Mouse (Mus musculus) hindlimb bud, embryonic 11.5 days (tissue): ENCODE measurements around the gene Slc4a4.
"Not testable (repeated sequence)": the region's sequence is repeated elsewhere in the genome, so short reads cannot be mapped to it uniquely, and the experiment has no call there.

Experiments
- DNase-seq: peaks from one replicate; pipeline ENCODE4 v3.0.0-alpha.2; 2012; ENCODE audit warnings: low read depth, low spot score; ENCODE audit errors: extremely low spot score

Gene Slc4a4

GRCm38 (mm10) chr5:88959412-88959811 lies 72.8 kb downstream of the Slc4a4 start:
- no peak for DNase-seq

DNA sequence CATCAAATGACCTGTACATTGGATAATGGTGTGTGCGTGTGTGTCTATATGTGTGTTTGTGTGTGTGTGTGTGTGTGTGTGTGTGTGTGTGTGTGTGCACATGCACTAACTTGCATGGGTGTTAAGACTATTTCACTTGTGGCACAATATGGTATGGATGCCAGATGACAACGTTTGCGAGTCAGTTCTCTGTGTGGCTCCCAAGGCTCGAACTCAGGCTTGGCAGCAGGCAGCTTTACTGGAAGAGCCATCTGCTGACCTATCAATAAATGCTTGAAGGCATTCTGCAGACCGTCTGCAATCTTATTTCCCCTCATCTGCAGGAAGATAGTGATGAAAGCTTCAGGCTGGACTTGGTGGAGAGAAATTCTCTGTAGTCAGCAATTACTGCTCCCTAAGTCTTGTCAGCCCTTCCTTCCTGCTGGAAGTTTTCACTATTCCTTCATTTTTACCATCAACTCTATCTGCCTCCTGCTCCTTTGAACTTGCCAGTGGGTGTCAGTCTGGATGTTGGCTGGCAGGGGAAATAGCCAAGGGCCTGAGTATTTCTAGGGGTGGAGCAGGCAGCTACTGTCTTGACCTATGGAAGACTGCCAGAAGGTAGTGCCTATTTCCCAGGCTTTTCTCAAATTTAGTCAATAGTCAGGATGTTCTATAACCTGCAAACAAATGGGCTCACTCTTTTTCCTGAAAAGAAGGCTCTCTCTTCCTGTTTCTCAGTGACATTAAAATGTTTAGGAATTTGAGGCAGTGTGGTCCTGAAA lies 73.9 kb downstream of the Slc4a4 start:
- no peak for DNase-seq

- DNase-seq = no peak
Measured at GRCm38 (mm10) chr5:88961351-88961761, 74.7 kb downstream of the Slc4a4 start.

- DNase-seq = no peak
Measured at GRCm38 (mm10) chr5:88964685-88965290, 78.2 kb downstream of the Slc4a4 start.

DNA sequence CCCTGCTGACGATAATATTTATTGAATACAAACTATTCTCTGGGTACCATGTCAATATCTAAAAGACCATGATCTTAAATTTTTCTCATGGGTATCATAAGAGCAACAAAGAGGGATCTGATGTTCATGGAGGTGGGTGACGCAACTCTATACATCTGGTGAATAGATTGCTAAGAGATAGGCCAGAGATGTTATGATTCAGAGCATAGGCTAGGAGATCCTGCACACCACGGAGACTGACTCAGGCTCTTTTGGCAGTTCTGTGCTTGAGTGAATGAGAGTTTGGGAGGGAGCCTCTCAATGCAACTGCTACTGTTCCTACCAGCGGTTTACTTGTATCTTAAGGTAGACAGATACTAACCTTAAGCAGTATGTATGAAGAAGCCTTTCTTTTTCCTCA lies 79.9 kb downstream of the Slc4a4 start:
- no peak for DNase-seq

DNA sequence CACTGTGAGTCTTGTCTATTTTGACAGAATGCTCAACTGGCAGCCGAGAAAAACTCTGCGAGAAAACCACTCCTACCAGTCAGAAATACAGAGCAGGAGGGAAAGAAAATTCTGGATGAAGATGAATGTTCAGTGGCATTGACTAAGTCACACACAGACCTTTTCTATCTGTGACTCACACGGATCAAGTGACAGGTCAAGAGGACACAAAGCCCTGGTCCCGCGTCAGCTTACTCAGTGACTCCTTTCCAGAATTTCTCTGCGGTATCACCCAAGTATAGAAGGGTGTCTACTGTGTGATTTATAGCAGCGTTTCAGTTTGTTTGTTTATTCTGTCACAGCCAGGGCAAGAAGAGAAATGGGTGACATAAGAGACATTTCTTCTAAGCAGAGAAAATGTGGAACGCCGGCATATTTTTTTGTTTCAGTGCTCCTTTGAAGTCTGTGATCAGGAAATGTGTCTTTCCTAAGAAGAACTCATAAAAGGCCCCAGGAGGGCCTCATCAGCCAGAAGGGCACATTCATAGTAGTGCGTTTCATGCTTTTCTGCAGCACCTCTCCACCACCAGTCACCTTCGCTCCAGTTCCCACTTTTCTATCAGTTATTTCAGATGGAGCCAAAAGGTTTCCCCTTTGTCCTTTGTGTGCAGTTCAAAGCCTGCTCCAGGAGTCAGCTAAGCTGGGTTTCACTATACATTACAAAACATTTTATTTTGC lies 82.5 kb downstream of the Slc4a4 start:
- no peak for DNase-seq

- no peak for DNase-seq
Measured at GRCm38 (mm10) chr5:88971554-88971953, 84.9 kb downstream of the Slc4a4 start.

DNA sequence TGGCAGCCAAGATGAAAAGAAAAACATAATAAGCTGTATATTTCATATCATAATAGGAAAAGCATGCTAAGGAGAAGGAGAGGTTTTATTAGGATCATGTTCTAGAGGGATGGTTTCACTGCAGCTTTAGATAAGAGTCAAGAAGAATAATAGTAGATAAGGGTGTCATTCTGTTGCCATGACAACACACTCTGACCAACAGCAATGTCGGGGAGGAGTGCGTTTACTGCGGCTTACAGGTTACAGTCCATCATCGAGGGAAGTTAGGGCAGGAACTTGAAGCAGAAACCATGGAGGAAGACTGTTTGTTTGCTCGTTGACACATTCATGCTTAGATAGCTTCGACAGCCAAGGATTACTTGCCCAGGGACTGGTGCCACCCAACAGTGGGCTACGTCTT lies 85.7 kb downstream of the Slc4a4 start:
- no peak for DNase-seq

- DNase-seq = no peak
Measured at GRCm38 (mm10) chr5:88973130-88973529, 86.5 kb downstream of the Slc4a4 start.

- DNase-seq = no peak
Measured at GRCm38 (mm10) chr5:88975694-88976093, 89.1 kb downstream of the Slc4a4 start.

DNA sequence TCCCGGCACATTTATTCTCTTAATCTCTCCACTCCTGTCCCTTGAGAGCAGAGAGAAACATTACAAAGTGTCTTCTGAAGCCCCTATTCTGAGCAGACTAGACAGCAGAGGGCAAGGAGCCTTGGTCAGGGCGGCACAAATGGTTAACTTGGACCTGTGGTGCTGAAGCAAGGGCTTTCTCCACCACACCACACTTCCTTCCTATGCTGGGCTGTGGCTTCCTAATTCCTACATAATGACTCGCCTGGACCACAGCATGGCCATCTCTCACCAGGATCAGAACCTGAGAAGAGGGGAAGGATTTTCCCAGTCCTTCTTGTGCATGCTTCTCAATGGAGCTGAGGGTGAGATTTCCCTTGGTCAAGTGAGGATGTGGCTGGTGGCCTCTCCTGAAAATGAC lies 89.8 kb downstream of the Slc4a4 start:
- DNase-seq = no peak

DNA sequence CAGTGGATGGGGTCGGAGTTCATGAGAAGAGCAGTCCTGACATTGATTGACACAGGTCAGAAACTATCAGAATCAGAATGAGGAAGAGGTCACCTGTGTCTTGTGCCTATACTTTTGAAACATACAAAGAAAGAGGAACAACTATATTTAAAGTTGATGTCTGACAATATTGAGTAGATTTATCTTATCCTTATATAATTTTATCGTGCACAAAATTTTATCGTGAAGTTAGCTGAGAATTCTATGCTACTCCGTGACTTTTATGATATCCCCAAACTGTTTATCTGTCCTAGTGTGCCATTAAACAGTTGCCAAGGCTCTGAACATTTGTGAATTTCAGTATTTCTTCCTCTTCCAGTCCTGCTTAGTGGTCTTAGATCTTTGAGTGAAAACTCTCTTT lies 94.1 kb downstream of the Slc4a4 start:
- DNase-seq = no peak

DNA sequence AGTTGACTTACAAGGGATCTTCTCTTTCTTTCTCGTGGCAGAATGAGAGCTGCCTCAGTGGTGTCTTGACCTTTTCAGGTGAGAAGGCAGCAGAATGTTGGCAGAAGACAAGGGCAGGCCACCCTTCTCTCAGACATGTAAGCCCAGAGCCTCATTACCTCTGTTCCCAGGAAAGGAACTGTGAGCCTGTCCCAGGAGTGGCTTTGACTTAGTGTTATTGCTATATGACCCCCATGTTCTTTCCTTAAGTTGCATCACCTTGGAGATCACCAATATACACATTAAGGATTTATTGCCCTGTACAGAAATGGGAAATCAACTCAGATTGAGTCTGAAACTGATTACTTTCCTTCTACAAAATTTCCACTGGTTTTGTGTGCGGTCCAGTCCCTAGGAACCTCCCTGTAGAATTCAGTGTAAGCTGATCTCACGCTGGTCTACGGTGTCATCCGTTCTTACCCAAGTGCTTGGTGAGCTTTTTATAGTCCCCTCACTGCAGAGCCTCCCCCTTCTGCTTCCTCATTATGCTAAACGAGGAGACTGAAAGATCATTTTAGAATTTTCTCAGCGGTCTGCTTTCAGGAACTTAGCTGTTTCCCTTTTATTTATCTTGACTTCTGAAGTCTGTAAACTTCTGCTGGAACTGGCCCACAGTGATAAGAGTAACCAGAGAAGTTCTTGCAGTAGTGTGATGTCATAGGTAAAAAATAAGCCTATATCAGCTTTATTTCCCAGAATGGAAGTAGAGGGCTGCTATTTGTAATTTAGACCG lies 94.8 kb downstream of the Slc4a4 start:
- no peak for DNase-seq

DNA sequence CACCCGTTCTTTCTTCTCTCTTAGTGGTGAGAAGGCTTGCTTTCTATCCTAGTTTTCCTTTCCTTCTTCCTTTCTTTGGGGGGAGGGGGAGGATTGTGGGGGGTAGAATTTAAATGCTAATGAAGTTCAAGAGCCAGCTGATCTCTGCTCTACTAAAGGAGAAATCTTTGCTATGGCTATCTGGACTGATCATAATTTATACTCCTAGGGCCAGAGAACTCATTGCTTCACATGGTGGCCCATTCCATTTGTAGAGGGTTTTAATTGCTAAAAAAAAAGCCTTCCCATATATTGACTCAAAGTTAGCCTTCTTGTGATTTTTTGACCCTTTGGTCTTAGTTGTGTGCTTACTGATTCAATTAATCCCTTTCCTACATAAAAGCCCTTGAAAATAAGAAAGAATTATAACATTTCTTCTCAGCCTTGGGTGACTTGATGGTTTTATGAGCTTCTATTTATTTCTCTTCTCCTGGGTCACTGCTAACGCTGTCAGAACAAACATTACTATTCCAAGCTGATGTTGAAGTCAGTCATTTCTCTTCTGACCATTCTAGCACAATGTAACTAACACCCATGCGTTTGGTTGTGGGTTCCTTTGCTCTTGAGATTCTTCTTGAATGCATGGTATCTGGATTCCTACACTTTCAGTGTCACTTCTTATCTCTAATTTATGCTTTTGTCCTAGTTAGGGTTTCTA lies 95.6 kb downstream of the Slc4a4 start:
- no peak for DNase-seq

DNA sequence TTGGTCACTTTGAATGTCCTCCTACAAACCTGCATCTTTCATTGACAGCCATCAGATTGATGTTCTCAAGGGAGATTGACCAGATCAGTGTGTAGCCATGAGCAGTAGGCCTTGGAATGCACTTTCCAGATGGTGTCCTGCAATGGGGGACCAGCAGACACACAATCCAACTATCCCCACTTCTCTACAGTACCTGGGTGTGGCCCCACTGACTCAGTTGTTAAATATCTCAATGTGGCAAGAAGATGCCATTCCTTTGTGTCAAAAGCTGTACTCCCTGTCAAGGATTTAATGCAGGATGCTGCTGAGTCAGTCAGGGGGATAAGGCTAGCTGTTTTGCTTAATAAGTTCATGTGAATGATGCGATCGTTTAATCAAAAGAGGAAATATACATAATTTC lies 96.6 kb downstream of the Slc4a4 start:
- no peak for DNase-seq

DNA sequence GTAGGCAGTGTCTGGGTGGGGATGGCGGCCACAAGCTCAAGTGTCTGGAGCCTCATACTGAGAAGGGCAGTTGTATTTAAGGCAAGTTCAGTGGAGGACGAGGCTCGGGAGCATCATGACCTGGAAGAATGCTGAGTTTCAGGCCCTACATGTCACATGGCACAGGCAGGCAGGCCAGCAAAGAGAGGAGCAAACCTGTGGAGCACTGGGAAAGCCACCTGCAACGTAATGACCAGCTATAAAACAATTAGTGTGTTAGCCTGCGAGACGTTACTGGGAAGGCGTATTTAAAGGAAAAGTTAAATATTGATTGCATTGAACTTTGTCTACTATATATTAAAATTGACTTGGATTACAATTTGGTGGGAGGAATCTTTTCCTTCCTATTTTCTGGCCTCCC lies 97.0 kb downstream of the Slc4a4 start:
- no peak for DNase-seq

- DNase-seq = no peak
Measured at GRCm38 (mm10) chr5:88989018-88989417, 102.4 kb downstream of the Slc4a4 start.

DNA sequence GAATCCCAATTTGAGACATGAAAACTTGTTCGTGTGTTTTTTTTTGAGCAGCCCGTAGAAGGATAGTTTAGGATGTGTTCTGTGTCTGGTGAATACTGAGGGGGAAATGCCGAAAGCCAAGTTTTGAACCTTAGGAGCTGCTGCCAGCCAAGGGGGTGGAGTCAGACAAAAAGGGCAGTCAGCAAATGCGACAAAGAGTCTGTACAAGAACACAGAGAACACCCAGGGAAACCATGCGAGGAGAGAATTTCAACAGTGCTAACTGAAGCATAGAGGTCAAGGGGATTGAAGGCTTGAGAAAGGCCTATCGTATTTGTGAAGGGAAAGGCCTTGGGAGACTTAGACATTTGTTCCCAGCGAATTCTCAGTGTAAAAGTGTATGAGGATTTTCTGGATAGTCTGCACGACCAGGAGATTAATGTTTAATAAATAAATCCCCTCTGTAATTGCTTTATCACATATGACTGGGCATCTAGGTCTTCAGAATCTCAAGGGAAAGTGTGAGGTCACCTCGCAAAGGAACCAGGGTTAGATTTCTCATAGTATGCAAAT lies 103.7 kb downstream of the Slc4a4 start:
- DNase-seq = no peak

DNA sequence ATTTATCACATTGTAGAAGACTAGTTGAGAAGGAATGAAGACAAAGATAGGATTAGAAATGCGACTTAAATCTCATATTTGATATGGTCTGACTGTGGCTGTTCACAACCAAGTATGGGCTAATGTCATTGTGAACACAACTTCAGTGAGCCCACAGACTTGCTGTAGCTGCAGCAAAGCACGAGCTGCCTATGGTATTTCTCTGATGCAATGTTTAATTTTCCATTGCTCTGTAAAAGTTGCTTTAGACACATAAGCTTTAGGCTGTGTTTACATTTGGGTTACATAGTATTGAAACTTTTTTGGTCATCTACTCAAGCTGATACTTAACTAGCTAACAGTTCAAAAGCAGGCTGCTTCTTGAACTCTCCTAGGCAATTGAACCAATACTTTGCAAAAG lies 104.7 kb downstream of the Slc4a4 start:
- DNase-seq = not testable (repeated sequence)

GRCm38 (mm10) chr5:88994533-88994932 lies 107.9 kb downstream of the Slc4a4 start:
- no peak for DNase-seq
